Mouse (Mus musculus) bone marrow macrophage, adult 2 months (primary cell): ENCODE results near the gene Zfp36l1.

Experiments
- CTCF ChIP-seq: IDR thresholded peaks from 2 replicates; pipeline ENCODE4 v1.5.1; 2012; ENCODE audit warnings: low read depth, mild to moderate bottlenecking, low read length, moderate library complexity
- POLR2A ChIP-seq: IDR thresholded peaks from 2 replicates; pipeline ENCODE4 v1.6.1; 2012; ENCODE audit warnings: mild to moderate bottlenecking, low read depth, low read length, borderline replicate concordance

DNA sequence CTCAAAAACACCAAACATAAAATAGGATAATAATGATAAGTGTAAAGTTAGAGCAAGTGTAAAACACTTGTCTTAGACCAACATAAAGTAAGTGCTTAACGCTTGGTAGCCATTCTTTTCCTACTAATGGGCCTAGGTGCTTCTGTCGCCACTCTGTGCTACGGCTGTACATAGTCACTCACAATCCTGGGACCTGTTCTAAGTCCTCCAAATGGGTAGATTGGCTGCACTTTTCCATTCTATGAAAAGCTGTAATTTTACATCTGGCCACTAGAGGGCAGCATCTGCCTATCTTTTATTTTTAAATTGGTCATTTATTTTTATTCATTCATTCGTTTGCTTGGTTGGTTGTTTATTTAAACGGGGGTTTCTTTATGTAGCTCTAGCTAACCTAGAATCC is 44.9 kb upstream of the Zfp36l1 start:
- no peak for TF ChIP-seq POLR2A
- TF ChIP-seq CTCF: no peak
